Mouse (Mus musculus): ENCODE measurements around the gene Mb. TPM values are rescaled to one million over a fixed set of nuclear protein-coding genes. Genes with fewer than 3 reads are reported as not detected.

Mb gene
- polyA plus RNA-seq, 1 experiment = not detected

DNA sequence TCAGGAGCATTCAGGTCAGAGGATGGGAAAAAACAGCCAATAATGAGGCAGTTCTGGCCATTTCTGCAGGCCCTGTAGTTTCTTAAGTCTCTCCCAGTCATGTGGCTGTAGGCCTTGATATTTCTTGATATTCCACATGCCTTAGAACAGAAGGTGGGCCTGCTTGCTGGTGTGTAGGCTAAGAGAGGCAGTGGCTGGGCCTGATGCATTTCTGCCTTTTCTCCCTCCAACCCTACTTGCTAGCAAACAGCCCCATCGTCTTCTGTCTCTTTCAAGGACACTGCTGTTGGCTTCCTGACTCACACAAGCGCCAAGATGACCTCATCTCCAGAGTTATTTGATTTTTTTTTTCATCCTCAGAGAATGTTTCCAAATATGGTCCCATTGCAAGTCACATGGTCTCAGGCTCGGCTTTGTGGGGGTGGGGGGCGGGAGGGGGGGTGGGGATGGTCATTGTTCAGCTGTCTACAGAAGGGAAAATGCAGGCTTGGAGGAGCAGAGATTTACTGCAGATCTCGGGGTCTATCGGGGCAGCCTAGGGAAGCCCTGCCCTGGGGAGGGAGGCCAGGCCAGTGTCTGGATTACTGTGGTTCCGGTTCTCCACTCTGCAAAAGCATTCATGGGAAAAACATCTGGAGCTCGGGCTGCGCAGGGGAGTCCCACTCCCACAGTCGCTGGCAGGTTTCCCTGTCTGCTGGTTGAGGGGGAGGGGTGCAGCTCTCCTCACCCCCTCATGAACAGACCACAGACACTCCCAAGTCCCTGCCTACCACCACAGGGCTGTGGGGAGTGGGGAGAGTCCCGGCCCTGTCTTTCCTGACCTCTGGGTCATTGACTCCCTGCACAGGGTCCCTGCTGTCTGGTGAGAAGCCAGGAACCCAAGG is 12.9 kb downstream of the Mb start:
- 9% methylated on average over 11 of the region's 11 CpGs for WGBS
- no peak overlapping the region for H3K4me3 ChIP-seq (ENCODE audit: insufficient read depth, low read depth, low read length)
- TF ChIP-seq POLR2A (IDR thresholded peaks at IDR 0.05; ENCODE audit: insufficient read depth, low read depth, low read length) (no peak), CTCF (IDR thresholded peaks at IDR 0.05; ENCODE audit: insufficient read depth, low read depth, low read length) (no peak)
- peak overlapping the region; percentile 99 for H3K27ac ChIP-seq (ENCODE audit: insufficient read depth, low read depth, low read length)
- H3K4me1 ChIP-seq (ENCODE audit: control insufficient read depth, insufficient read depth, low read length) = peaks cover 35% of the 10 kb centered on the region

DNA sequence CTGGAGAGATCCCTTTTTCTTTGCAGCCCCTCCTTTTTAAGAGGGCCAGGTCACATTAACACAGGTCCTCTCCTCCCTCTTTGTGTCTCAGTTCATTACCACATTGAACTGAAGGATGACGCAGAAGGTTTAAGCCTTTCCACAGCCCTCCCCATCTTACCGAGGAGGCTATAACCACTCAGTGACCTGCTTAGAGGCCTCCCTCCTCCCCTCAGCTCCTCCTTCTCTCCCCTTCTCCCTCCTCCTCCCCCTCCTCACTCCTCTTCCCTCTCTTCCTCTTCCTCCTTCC is 13.5 kb downstream of the Mb start:
- Histone ChIP-seq H3K4me1 (ENCODE audit: control insufficient read depth, insufficient read depth, low read length) (peaks cover 35% of the 10 kb centered on the region), H3K4me3 (ENCODE audit: insufficient read depth, low read depth, low read length) (no peak overlapping the region), H3K27ac (ENCODE audit: insufficient read depth, low read depth, low read length) (peak overlapping the region; percentile 99)
- WGBS = 20% methylated on average over 2 of the region's 2 CpGs
- TF ChIP-seq CTCF (IDR thresholded peaks at IDR 0.05; ENCODE audit: insufficient read depth, low read depth, low read length) = no peak

DNA sequence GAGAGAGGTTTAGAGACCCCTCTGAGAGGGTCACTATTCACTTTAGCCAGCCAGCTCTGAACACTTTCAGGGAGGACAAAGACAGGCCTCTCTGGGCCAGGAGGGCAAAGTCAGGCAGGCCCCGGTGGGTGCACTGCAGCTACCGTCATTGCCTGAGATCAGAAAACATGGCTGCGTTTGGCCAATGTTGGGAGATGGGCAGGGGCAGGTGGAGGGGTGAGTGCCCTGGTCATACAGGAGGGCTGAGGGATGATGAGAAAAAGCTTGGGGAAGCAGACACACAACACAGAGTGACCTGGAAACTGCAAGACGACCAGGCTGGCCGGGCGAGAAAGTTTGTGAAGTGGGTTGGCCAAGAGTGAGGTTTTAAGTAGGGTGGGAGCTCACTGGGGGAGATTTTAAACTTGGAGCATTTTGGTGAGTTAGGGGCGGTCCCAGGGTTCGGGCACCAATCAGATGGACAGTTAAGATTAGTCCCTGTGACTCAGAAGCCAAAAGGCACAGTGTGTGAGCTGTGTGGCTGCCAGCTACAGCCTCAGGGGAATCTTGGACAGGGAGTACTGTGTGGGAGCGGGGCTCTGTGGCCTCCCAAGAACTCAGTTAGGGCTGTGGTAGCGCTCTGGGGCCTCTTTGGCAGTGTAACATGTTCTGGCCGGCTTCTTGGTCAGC is 14.0 kb downstream of the Mb start:
- H3K4me1 ChIP-seq (ENCODE audit: control insufficient read depth, insufficient read depth, low read length) = peaks cover 35% of the 10 kb centered on the region
- 62% methylated on average over 11 of the region's 11 CpGs for WGBS
- H3K27ac ChIP-seq (ENCODE audit: insufficient read depth, low read depth, low read length) = peak overlapping the region; percentile 99
- TF ChIP-seq POLR2A (IDR thresholded peaks at IDR 0.05; ENCODE audit: insufficient read depth, low read depth, low read length) (no peak), CTCF (IDR thresholded peaks at IDR 0.05; ENCODE audit: insufficient read depth, low read depth, low read length) (no peak)
- no peak overlapping the region for H3K4me3 ChIP-seq (ENCODE audit: insufficient read depth, low read depth, low read length)

DNA sequence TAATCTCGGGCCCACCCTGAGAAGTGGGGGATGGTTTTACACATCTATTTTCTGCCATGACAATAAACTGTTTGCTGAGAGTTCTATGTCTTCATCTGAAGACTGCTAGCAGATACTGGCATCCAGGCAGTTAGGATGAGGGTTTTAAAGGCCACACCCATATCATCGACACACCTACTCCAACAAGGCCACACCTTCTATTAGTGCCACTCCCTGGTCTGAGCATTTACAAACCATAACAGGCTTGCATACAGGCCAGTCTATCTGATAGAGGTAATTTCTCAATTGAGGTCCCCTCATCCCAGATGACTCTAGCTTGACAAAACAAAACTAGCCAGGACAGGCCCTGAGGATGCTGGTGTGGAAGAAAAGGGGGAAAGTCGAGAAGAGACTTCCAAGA is 14.8 kb downstream of the Mb start:
- no peak for TF ChIP-seq POLR2A (IDR thresholded peaks at IDR 0.05; ENCODE audit: insufficient read depth, low read depth, low read length)
- no peak for TF ChIP-seq CTCF (IDR thresholded peaks at IDR 0.05; ENCODE audit: insufficient read depth, low read depth, low read length)
- H3K27ac ChIP-seq (ENCODE audit: insufficient read depth, low read depth, low read length) = peak overlapping the region; percentile 99
- H3K4me1 ChIP-seq (ENCODE audit: control insufficient read depth, insufficient read depth, low read length) = peaks cover 35% of the 10 kb centered on the region
- 84% methylated on average over 3 of the region's 3 CpGs for WGBS
- H3K4me3 ChIP-seq (ENCODE audit: insufficient read depth, low read depth, low read length) = no peak overlapping the region

DNA sequence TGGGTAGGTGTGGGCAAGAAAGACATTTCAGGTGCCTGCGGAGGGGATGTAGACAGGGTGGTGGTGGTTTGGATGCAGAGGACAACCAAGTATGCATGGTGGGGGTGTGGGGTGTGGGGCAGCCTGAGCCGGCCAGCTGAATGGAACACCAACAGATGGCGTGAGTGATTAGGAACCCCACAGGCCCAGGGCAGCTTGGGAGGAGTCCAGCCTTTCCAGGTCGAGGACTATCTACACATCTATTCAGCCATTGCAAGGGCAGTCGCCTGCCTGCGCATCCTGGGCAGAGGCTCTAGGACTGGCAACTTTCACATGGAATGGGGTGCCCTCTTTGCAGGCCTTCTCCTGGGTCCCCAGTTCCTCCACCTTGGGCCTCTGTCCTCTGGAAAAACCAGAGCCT is 15.9 kb downstream of the Mb start:
- no peak overlapping the region for H3K4me3 ChIP-seq (ENCODE audit: insufficient read depth, low read depth, low read length)
- H3K4me1 ChIP-seq (ENCODE audit: control insufficient read depth, insufficient read depth, low read length) = peaks cover 38% of the 10 kb centered on the region
- 76% methylated on average over 6 of the region's 6 CpGs for WGBS
- no peak for TF ChIP-seq CTCF (IDR thresholded peaks at IDR 0.05; ENCODE audit: insufficient read depth, low read depth, low read length)
- TF ChIP-seq POLR2A (IDR thresholded peaks at IDR 0.05; ENCODE audit: insufficient read depth, low read depth, low read length) = no peak
- no peak overlapping the region for H3K27ac ChIP-seq (ENCODE audit: insufficient read depth, low read depth, low read length)

DNA sequence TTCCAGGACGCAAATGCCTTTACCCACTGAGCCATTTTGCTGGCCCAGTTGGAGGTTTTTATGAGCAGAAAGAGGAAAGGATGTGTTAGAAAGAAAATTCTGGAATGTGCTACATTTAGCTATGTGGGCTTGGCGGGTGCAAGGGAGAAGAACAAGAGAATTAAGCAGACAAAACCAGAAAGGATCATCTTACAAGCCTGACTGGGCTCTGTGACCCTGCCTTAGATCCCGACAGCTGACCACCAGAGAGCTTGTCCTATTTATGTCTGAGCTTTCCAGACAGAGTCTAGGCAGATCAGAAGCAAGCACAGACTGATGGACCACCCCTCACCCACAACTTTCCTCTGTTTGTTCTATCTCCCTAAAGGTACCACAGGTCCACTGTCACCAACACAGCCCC is 19.2 kb downstream of the Mb start:
- Histone ChIP-seq H3K27ac (ENCODE audit: insufficient read depth, low read depth, low read length) (no peak overlapping the region), H3K4me3 (ENCODE audit: insufficient read depth, low read depth, low read length) (no peak overlapping the region), H3K4me1 (ENCODE audit: control insufficient read depth, insufficient read depth, low read length) (peaks cover 28% of the 10 kb centered on the region)
- WGBS = 64% methylated on average over 3 of the region's 3 CpGs
- no peak for TF ChIP-seq CTCF (IDR thresholded peaks at IDR 0.05; ENCODE audit: insufficient read depth, low read depth, low read length)
- no peak for TF ChIP-seq POLR2A (IDR thresholded peaks at IDR 0.05; ENCODE audit: insufficient read depth, low read depth, low read length)

DNA sequence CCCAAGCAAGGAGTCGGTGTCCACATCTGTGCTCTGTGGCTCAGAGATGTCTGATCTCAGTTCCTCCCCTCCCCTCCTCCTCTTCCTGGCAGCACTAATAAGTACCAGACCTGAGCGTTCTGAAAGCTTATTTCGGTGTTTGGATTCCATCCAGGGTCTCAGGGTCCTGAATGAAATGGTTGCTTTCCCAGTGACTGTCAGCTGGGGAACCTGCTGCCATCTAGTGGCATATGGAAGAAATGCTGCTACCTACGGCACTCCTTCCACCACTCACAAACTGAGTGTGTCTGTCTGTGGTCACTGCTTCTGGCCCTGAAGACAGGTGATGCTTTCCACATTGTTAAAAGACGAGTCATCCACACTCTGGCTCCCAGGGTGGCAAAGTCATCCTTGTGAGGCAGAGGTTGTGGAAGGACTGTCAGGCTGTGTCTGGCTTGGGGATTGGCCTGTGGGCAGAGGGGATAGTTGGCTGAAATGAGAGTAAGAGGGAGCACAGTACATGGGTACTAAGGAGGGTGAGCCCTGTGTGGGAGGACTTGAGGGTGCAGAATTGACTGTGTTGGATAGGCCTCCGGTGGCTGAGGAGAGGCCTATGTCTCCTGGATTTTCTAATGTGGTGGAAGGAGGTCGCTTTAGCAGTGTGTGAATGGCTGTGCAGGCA is 21.0 kb downstream of the Mb start:
- no peak; the same call in 1 of the 2 replicates for TF ChIP-seq CTCF (IDR thresholded peaks at IDR 0.05; ENCODE audit: insufficient read depth, low read depth, low read length)
- TF ChIP-seq POLR2A (IDR thresholded peaks at IDR 0.05; ENCODE audit: insufficient read depth, low read depth, low read length) = no peak
- H3K4me3 ChIP-seq (ENCODE audit: insufficient read depth, low read depth, low read length) = no peak overlapping the region

DNA sequence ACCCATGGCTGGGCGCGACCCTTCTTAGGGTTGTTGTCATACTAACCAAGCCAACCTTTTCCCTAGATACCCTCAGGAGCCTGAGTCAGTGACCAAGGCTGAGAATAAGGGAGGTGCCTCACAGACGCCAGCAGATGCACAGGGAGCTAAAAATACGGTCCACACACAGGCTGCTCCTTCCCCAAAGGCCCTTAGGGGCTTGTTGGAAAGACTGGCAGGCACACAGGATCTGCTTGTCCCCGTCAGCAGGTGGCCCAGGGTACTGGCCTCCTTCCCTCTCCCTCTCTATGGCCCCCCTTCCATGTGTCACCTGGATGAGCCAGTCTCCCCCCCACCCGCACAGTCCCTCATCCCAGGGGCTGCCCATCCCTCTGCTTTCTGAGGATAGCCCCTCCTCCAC is 22.8 kb downstream of the Mb start:
- H3K4me1 ChIP-seq (ENCODE audit: control insufficient read depth, insufficient read depth, low read length) = peaks cover 25% of the 10 kb centered on the region
- H3K4me3 ChIP-seq (ENCODE audit: insufficient read depth, low read depth, low read length) = no peak overlapping the region
- H3K27ac ChIP-seq (ENCODE audit: insufficient read depth, low read depth, low read length) = no peak overlapping the region
- WGBS = 75% methylated on average over 6 of the region's 6 CpGs
- TF ChIP-seq POLR2A (IDR thresholded peaks at IDR 0.05; ENCODE audit: insufficient read depth, low read depth, low read length) = no peak
- TF ChIP-seq CTCF (IDR thresholded peaks at IDR 0.05; ENCODE audit: insufficient read depth, low read depth, low read length) = no peak

More for the DNA sequence above, 21.0 kb downstream of the Mb start:
- H3K27ac ChIP-seq (ENCODE audit: insufficient read depth, low read depth, low read length) = no peak overlapping the region
- H3K4me1 ChIP-seq (ENCODE audit: control insufficient read depth, insufficient read depth, low read length) = peaks cover 28% of the 10 kb centered on the region
- WGBS = 22% methylated on average over 7 of the region's 7 CpGs

DNA sequence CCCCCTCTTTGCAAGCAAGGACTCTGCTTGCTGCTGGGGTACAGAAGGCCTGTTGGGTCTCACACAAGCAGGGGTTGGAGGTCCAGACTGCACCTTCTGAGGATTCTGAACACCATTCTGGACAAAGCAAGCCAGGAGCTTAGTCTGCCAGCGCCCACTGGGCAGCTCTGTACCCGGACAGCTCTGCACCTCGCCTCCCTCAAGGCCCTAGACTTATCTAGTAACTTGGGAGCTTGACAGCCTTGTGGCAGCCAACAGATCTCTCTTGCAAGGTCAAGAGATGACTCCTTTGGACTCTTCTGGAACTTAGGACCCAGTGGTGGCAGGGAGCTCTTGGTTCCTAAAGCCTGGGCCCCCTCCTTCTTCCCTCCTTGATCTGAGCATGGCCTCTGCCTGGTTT is 23.4 kb downstream of the Mb start:
- Histone ChIP-seq H3K27ac (ENCODE audit: insufficient read depth, low read depth, low read length) (no peak overlapping the region), H3K4me1 (ENCODE audit: control insufficient read depth, insufficient read depth, low read length) (peaks cover 25% of the 10 kb centered on the region), H3K4me3 (ENCODE audit: insufficient read depth, low read depth, low read length) (no peak overlapping the region)
- 93% methylated on average over 3 of the region's 3 CpGs for WGBS
- TF ChIP-seq POLR2A (IDR thresholded peaks at IDR 0.05; ENCODE audit: insufficient read depth, low read depth, low read length) = no peak

All from olfactory bulb, adult 2 months (tissue).